Mouse (Mus musculus): Measurements from ENCODE around the gene Sh3bp2.

- TF ChIP-seq CTCF (conservative IDR thresholded peaks at IDR 0.05; ENCODE audit: low read length) (no peak), POU5F1 (IDR thresholded peaks at IDR 0.05; ENCODE audit: borderline replicate concordance, low read length) (no peak), NANOG (IDR thresholded peaks at IDR 0.05; ENCODE audit: borderline replicate concordance, low read length) (no peak)
Observed at GRCm38 (mm10) chr5:34485731-34486130, 39.9 kb upstream of the Sh3bp2 start.

All from E14TG2a.4 (cell line).